Mouse (Mus musculus): ENCODE measurements around the gene Dnaaf3. TPM values are rescaled to one million over a fixed set of nuclear protein-coding genes. Genes with fewer than 3 reads are reported as not detected.
A peak's percentile ranks its signal among the peaks of the same experiment; 100 is the strongest.

Dnaaf3 gene
- polyA plus RNA-seq, 1 experiment from 2014 or later, result 1.3 TPM

DNA sequence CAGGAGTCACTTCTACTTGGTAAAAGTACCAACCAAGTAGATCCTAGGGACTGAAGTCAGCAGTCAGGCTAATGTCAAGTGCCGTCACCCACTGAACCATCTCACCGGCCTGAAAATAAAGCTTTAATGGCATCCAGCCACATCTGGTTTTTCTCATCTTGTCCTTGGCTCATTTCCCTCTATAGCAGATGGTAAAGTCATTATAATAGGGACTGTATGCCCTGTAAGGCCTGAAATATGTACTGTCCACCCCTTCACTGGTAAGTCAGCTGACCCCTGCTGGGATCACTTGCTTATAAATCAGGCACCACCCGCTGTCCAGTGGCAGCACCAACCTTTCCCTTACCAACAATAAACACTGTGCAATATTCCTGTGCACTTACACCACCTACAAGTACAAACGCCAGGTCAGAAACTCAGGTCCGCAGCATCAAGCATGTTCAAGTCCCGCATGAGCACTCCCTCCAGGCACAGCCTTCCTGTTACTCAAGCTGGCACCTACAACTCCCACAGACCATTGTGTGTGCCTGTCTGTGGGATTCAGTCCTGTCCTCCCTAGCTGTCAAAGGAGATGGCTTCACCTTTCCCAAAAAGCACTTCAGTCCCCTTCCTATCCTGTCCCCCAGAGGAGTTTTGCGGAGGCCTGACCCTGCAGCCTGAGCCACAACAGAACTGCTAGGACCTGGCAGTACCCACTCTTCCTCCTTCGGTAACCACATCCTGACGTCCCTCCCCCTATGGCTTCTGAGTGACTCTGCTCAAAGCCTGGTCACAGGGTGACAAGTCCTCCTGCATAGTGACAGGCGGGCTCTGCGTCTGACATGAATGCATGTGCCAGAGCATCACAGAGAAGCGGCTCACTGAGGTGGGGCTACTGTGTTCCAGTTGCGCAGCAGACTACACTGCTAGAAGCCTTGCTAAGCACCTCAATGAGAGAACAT lies 39.7 kb downstream of the Dnaaf3 start:
- H3K36me3 ChIP-seq, result peaks cover 15% of the 10 kb centered on the region
- H3K9me3 ChIP-seq, result no peaks in the 10 kb centered on the region
- no peak for ATAC-seq (ENCODE audit: insufficient read depth, low FRiP score, low read depth)
- H3K4me2 ChIP-seq, result no peak overlapping the region
- peak overlapping the region; percentile 27; the same call in 1 of the 2 replicates for H3K27ac ChIP-seq
- 72% methylated on average over 13 of the region's 13 CpGs for WGBS
- H3K9ac ChIP-seq, result no peak overlapping the region
- H3K4me1 ChIP-seq, result peaks cover 15% of the 10 kb centered on the region
- H3K4me3 ChIP-seq (replicated peaks), result no peak overlapping the region
- no peaks in the 10 kb centered on the region for H3K27me3 ChIP-seq (replicated peaks)

DNA sequence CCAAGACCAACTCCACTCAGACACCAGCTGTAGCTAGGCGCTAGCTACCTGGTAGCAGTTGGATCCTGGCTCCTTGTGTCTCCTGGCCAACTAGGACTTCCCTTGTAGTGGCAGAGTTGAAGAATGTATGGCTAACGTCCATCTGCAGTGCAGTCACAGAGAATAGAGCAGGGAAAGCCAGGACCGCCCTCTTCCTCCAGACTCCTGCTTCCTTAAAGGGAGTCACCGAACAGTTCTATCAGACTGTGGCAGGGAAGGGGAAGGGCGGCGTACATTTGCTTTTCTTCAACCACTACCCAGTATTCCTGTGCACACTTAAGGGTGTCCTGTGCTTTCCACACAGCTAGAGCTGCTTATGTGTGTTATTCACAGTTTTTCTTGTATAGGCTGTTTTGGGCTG lies 40.9 kb downstream of the Dnaaf3 start:
- peaks cover 14% of the 10 kb centered on the region for H3K4me1 ChIP-seq
- H3K27ac ChIP-seq, result no peak overlapping the region
- H3K4me2 ChIP-seq, result no peak overlapping the region
- H3K9me3 ChIP-seq, result no peaks in the 10 kb centered on the region
- no peaks in the 10 kb centered on the region for H3K27me3 ChIP-seq (replicated peaks)
- peaks cover 18% of the 10 kb centered on the region for H3K36me3 ChIP-seq
- no peak for ATAC-seq (ENCODE audit: insufficient read depth, low FRiP score, low read depth)
- no peak overlapping the region for H3K4me3 ChIP-seq (replicated peaks)
- H3K9ac ChIP-seq, result no peak overlapping the region
- WGBS, result 73% methylated on average over 6 of the region's 6 CpGs

DNA sequence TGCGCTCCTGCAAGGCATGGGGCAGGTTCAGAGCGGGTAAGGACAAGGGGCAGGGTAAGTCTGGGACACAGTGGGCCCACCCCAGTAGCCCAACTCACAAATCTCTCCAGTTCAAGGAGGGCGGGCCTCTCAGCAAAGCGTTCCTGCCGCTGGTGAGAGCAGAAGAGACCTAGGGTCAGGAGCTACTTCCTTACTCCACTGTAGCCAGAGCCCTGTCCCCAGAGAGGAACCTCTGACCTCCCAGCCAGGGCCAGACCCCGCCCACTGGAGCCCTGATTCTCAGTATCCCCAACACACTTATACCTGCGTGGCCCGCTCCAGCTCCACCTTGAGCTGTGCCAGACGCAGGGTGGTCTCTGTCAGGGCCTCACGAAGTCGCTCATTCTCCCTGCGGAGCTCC lies 50.0 kb downstream of the Dnaaf3 start:
- no peak overlapping the region for H3K4me2 ChIP-seq
- peaks cover 49% of the 10 kb centered on the region for H3K36me3 ChIP-seq
- no peaks in the 10 kb centered on the region for H3K27me3 ChIP-seq (replicated peaks)
- no peak overlapping the region for H3K4me3 ChIP-seq (replicated peaks)
- H3K9ac ChIP-seq, result no peak overlapping the region
- no peak for ATAC-seq (ENCODE audit: insufficient read depth, low FRiP score, low read depth)
- H3K4me1 ChIP-seq, result peaks cover 16% of the 10 kb centered on the region; the same call in 1 of the 2 replicates
- WGBS, result 84% methylated on average over 12 of the region's 12 CpGs
- H3K27ac ChIP-seq, result no peak overlapping the region
- no peaks in the 10 kb centered on the region for H3K9me3 ChIP-seq

DNA sequence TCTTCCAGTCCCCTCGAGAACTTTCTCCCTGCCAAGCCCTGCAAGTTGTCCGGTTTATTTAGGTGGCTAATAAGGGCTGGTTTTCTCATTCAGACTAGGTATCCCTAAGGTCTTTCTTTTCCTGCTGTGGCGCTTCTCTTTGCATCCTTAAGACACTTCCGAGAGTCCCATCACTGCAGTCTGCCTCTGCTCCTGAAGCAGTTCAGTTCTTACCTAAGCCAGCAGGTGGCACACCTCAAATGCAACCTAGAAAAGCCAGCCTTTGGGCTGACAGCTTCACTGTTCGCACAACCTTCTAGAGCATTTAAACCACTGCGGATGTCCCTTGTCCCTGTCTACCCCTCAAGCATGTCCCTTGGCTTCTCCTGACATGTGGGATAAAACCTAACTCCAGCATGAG lies 52.6 kb downstream of the Dnaaf3 start:
- H3K4me3 ChIP-seq (replicated peaks), result no peak overlapping the region
- H3K9ac ChIP-seq, result no peak overlapping the region
- H3K4me2 ChIP-seq, result no peak overlapping the region
- peaks cover 34% of the 10 kb centered on the region for H3K36me3 ChIP-seq
- H3K4me1 ChIP-seq, result peaks cover 17% of the 10 kb centered on the region; the same call in 1 of the 2 replicates
- no peaks in the 10 kb centered on the region for H3K27me3 ChIP-seq (replicated peaks)
- no peak overlapping the region for H3K27ac ChIP-seq
- no peak for ATAC-seq (ENCODE audit: insufficient read depth, low FRiP score, low read depth)
- no peaks in the 10 kb centered on the region for H3K9me3 ChIP-seq
- WGBS, result 24% methylated on average over 6 of the region's 6 CpGs

DNA sequence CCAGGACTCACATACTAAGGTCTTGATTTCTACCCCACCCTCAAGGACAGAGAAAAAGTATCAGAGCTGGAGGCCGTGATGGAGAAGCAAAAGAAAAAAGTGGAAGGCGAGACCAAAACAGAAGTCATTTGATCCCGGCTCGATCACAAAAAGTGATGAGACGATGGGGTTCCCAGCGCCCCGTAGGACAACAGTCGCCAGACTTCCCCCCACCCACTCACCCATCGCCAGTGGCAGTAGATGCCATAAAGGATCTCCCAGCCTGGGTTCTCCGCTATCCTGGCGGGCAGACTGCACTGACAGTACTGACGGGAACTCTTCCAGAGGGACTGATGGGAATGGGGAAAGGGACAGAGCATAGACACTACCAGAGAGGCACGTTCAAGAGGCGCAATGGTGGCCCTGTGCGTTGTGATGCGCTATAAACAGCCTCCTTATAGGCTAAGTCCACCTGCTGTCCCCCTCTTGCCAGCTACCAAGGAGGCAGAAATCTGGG lies 53.4 kb downstream of the Dnaaf3 start:
- ATAC-seq (ENCODE audit: insufficient read depth, low FRiP score, low read depth), result no peak
- Histone ChIP-seq H3K27ac (peak overlapping the region; percentile 95), H3K4me1 (peaks cover 17% of the 10 kb centered on the region; the same call in 1 of the 2 replicates), H3K9me3 (no peaks in the 10 kb centered on the region), H3K36me3 (peaks cover 25% of the 10 kb centered on the region), H3K27me3 (replicated peaks) (0 out of 2 replicates have a peak, but pooled peaks cover 1% of the 10 kb centered on the region), H3K4me3 (replicated peaks) (peak overlapping the region; percentile 51), H3K9ac (peak overlapping the region; percentile 29; the same call in 1 of the 2 replicates), H3K4me2 (peak overlapping the region; percentile 84)
- WGBS, result 7% methylated on average over 16 of the region's 16 CpGs

DNA sequence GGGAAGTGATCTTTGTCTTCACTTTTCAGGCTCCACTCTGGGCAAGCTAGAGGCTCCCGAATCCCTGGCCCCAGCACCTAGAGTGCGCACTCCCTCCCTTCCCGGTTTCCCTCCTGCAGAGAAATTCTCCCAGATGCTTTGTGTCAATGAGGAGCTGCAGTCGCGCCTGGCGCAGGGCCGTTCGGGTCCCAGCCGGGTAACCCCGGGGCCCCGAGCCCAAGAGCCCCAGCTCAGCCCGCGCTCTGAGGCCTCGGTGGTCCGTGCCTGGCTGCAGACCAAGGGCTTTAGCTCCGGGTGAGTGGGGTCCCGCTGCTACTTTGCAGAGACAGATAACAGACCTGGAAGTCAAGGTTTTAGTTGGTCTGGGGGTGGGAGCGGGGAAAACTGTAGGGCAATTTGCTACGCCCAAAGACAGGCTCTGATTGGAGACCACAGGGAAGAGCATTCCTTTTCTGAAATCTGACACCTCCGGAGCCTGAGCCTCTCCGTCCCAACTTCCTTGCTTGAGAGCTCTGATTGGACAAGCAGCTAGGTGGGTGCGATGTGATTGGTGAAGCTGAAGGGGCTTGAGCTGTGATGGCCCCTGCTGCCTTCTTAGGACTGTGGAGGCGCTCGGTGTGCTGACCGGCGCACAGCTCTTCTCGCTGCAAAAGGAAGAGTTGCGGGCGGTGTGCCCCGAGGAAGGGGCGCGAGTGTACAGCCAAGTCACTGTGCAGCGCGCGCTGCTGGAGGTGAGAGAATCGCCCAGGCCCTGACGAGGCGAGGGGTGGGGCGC lies 54.0 kb downstream of the Dnaaf3 start:
- 0 out of 2 replicates have a peak, but pooled peaks cover 3% of the 10 kb centered on the region for H3K27me3 ChIP-seq (replicated peaks)
- peak overlapping the region; percentile 51 for H3K4me3 ChIP-seq (replicated peaks)
- ATAC-seq (ENCODE audit: insufficient read depth, low FRiP score, low read depth), result peak; percentile 94
- peak overlapping the region; percentile 29 for H3K9ac ChIP-seq
- peaks cover 17% of the 10 kb centered on the region; the same call in 1 of the 2 replicates for H3K4me1 ChIP-seq
- H3K4me2 ChIP-seq, result peak overlapping the region; percentile 84
- WGBS, result 1% methylated on average over 39 of the region's 39 CpGs
- H3K27ac ChIP-seq, result peak overlapping the region; percentile 95
- peaks cover 20% of the 10 kb centered on the region for H3K36me3 ChIP-seq
- no peaks in the 10 kb centered on the region for H3K9me3 ChIP-seq

DNA sequence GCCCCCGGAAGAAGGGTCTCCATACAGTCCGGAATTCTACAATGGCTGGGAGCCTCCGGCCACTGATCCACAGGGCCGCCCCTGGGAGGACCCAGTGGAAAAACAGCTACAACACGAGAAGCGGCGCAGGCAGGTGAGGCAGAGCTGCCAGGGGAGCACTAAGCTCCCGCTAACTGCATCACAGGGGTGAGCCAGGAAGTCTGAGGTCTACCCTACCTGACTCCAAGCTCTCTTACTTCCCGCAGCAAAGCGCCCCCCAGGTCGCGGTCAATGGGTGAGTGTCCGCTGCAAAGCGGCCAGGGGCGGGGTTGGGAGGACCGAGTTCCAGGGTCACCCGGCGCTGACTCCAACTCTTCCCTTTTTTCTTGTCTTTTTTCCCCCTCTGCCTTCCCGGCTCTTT lies 58.3 kb downstream of the Dnaaf3 start:
- H3K4me2 ChIP-seq, result no peak overlapping the region
- peaks cover 23% of the 10 kb centered on the region for H3K4me1 ChIP-seq
- no peaks in the 10 kb centered on the region for H3K36me3 ChIP-seq
- H3K9ac ChIP-seq, result no peak overlapping the region
- H3K27me3 ChIP-seq (replicated peaks), result peaks cover 15% of the 10 kb centered on the region; the same call in 1 of the 2 replicates
- no peak overlapping the region for H3K4me3 ChIP-seq (replicated peaks)
- 11% methylated on average over 19 of the region's 19 CpGs for WGBS
- ATAC-seq (ENCODE audit: insufficient read depth, low FRiP score, low read depth), result no peak
- no peaks in the 10 kb centered on the region for H3K9me3 ChIP-seq
- no peak overlapping the region for H3K27ac ChIP-seq

Small RNAs within 50 kb of the gene (microRNA-seq; reads per million reads assigned to microRNA genes)
- not detected for gene Gm23577

Other genes starting within 250 kb of the Dnaaf3 start
- 0.12 TPM in 1 of 2 replicates, not detected in the other for gene Ncr1, start 194.7 kb downstream of the Dnaaf3 start, polyA plus RNA-seq (2015; fragmentation: Nextera tagmentation; extraction: Ambion mirVana)
- gene Gp6, start 134.7 kb downstream of the Dnaaf3 start, polyA plus RNA-seq (2015; fragmentation: Nextera tagmentation; extraction: Ambion mirVana), result 0.22 TPM in 1 of 2 replicates, not detected in the other
- gene Rdh13, start 86.8 kb downstream of the Dnaaf3 start, polyA plus RNA-seq (2015; fragmentation: Nextera tagmentation; extraction: Ambion mirVana), result 27.2 and 27.7 TPM in 2 replicates
- gene Eps8l1, start 71.8 kb downstream of the Dnaaf3 start, polyA plus RNA-seq (2015; fragmentation: Nextera tagmentation; extraction: Ambion mirVana), result 10.0 and 11.1 TPM in 2 replicates
- 51.7 and 53.6 TPM in 2 replicates for gene Ppp1r12c, start 30.8 kb downstream of the Dnaaf3 start, polyA plus RNA-seq (2015; fragmentation: Nextera tagmentation; extraction: Ambion mirVana)
- 25.5 and 33.1 TPM in 2 replicates for gene Tnnt1, start 16.1 kb downstream of the Dnaaf3 start, polyA plus RNA-seq (2015; fragmentation: Nextera tagmentation; extraction: Ambion mirVana)
- gene Tnni3, start 8.2 kb downstream of the Dnaaf3 start, polyA plus RNA-seq (2015; fragmentation: Nextera tagmentation; extraction: Ambion mirVana), result 5.4 and 6.4 TPM in 2 replicates
- 7.4 and 7.9 TPM in 2 replicates for gene Syt5, start 15.1 kb upstream of the Dnaaf3 start, polyA plus RNA-seq (2015; fragmentation: Nextera tagmentation; extraction: Ambion mirVana)
- 0.80 and 0.89 TPM in 2 replicates for gene Ptprh, start 71.6 kb upstream of the Dnaaf3 start, polyA plus RNA-seq (2015; fragmentation: Nextera tagmentation; extraction: Ambion mirVana)
- gene Tmem86b, start 99.0 kb upstream of the Dnaaf3 start, polyA plus RNA-seq (2015; fragmentation: Nextera tagmentation; extraction: Ambion mirVana), result 2.4 and 4.8 TPM in 2 replicates
- gene Ppp6r1, start 126.6 kb upstream of the Dnaaf3 start, polyA plus RNA-seq (2015; fragmentation: Nextera tagmentation; extraction: Ambion mirVana), result 8.5 and 9.0 TPM in 2 replicates
- gene Hspbp1, start 152.6 kb upstream of the Dnaaf3 start, polyA plus RNA-seq (2015; fragmentation: Nextera tagmentation; extraction: Ambion mirVana), result 83.5 and 94.5 TPM in 2 replicates
- 0.94 and 1.3 TPM in 2 replicates for gene Brsk1, start 158.2 kb upstream of the Dnaaf3 start, polyA plus RNA-seq (2015; fragmentation: Nextera tagmentation; extraction: Ambion mirVana)
- 0.85 and 0.88 TPM in 2 replicates for gene Tmem150b, start 192.8 kb upstream of the Dnaaf3 start, polyA plus RNA-seq (2015; fragmentation: Nextera tagmentation; extraction: Ambion mirVana)
- 57.2 and 61.4 TPM in 2 replicates for gene Kmt5c, start 207.7 kb upstream of the Dnaaf3 start, polyA plus RNA-seq (2015; fragmentation: Nextera tagmentation; extraction: Ambion mirVana)
- gene Cox6b2, start 220.6 kb upstream of the Dnaaf3 start, polyA plus RNA-seq (2015; fragmentation: Nextera tagmentation; extraction: Ambion mirVana), result 66.3 and 70.7 TPM in 2 replicates
- not detected in 2 replicates for gene Fam71e2, start 238.8 kb upstream of the Dnaaf3 start, polyA plus RNA-seq (2015; fragmentation: Nextera tagmentation; extraction: Ambion mirVana)